Mouse (Mus musculus): ENCODE results near the gene Cyp4f18.
"Not testable (repeated sequence)": the region's sequence is repeated elsewhere in the genome, so short reads cannot be mapped to it uniquely, and the experiment has no call there.

- TF ChIP-seq CTCF (IDR thresholded peaks at IDR 0.05; ENCODE audit: insufficient read depth, low read length); POLR2A (IDR thresholded peaks at IDR 0.05; ENCODE audit: borderline replicate concordance, extremely low read depth, low read depth, low read length): not testable (repeated sequence)
These were observed 45.2 kb upstream of the Cyp4f18 start for GRCm38 (mm10) chr8:72054633-72055032.

Measured in lung, adult 2 months (tissue).